Mouse (Mus musculus) thymus, postnatal 14 days (tissue): ENCODE results near the gene Nipal1.

Experiments used
- DNase-seq: peaks from one replicate; pipeline ENCODE4 v3.0.0; 2021

The Nipal1 gene

GRCm38 (mm10) chr5:72647418-72647907 is at the start of gene Nipal1:
Gene Nipal1, plus strand, starts transcription at chr5:72647795.
- peak; percentile 91 for DNase-seq

- peak; percentile 67 for DNase-seq
Measured at GRCm38 (mm10) chr5:72601006-72601405, 46.6 kb upstream of the Nipal1 start.

GRCm38 (mm10) chr5:72603138-72603537 is 44.5 kb upstream of the Nipal1 start:
- no peak for DNase-seq

GRCm38 (mm10) chr5:72617413-72617812 is 30.2 kb upstream of the Nipal1 start:
- DNase-seq = no peak

GRCm38 (mm10) chr5:72621022-72621421 is 26.6 kb upstream of the Nipal1 start:
- peak; percentile 43 for DNase-seq

GRCm38 (mm10) chr5:72630026-72630425 is 17.6 kb upstream of the Nipal1 start:
- DNase-seq = no peak

- DNase-seq = peak; percentile 78
Measured at GRCm38 (mm10) chr5:72634791-72635271, 12.8 kb upstream of the Nipal1 start.

GRCm38 (mm10) chr5:72636122-72636521 is 11.5 kb upstream of the Nipal1 start:
- DNase-seq = peak; percentile 82

GRCm38 (mm10) chr5:72636576-72636975 is 11.0 kb upstream of the Nipal1 start:
- peak; percentile 49 for DNase-seq

- no peak for DNase-seq
Measured at GRCm38 (mm10) chr5:72640072-72640471, 7.5 kb upstream of the Nipal1 start.

GRCm38 (mm10) chr5:72643655-72644054 is 3.9 kb upstream of the Nipal1 start:
- no peak for DNase-seq

GRCm38 (mm10) chr5:72644175-72644574 is 3.4 kb upstream of the Nipal1 start, which contains the start of gene Cnga1:
Gene Cnga1, minus strand, starts transcription at chr5:72644275.
- no peak for DNase-seq

- DNase-seq = peak; percentile 85
Measured at GRCm38 (mm10) chr5:72646131-72646530, 1.5 kb upstream of the Nipal1 start.

GRCm38 (mm10) chr5:72646996-72647395 is 599 bp upstream of the Nipal1 start:
- no peak for DNase-seq

- peak; percentile 21 for DNase-seq
Measured at GRCm38 (mm10) chr5:72647958-72648595, 482 bp downstream of the Nipal1 start.

GRCm38 (mm10) chr5:72648987-72649735 is 1.6 kb downstream of the Nipal1 start:
- no peak for DNase-seq

GRCm38 (mm10) chr5:72653068-72653674 is 5.6 kb downstream of the Nipal1 start:
- no peak for DNase-seq

- DNase-seq = no peak
Measured at GRCm38 (mm10) chr5:72656270-72656791, 8.7 kb downstream of the Nipal1 start.

GRCm38 (mm10) chr5:72658375-72658774 is 10.8 kb downstream of the Nipal1 start:
- no peak for DNase-seq

GRCm38 (mm10) chr5:72661051-72661781 is 13.6 kb downstream of the Nipal1 start:
- no peak for DNase-seq

GRCm38 (mm10) chr5:72664126-72664525 is 16.5 kb downstream of the Nipal1 start:
- no peak for DNase-seq

- DNase-seq = no peak
Measured at GRCm38 (mm10) chr5:72664854-72665253, 17.3 kb downstream of the Nipal1 start.

- peak; percentile 71 for DNase-seq
Measured at GRCm38 (mm10) chr5:72665281-72665680, 17.7 kb downstream of the Nipal1 start.
